Mouse (Mus musculus) heart, adult 18-20 months (tissue): ENCODE measurements around the gene Ism1. TPM values are rescaled to one million over a fixed set of nuclear protein-coding genes. Genes with fewer than 3 reads are reported as not detected.

Source experiments
- DNase-seq, 2 experiments: peaks; one replicate each; pipeline ENCODE4 v3.0.0; 2021 to 2022; ENCODE audit warnings: mixed read lengths in 1 of 2
- long read RNA-seq, 2 experiments: library from polyadenylated mRNA; stranded (forward); transcript quantifications; one replicate each; pipeline ENCODE4 v2.0.0; 2021
- total RNA-seq, 2 experiments: library from RNA; stranded (reverse); gene quantifications; 2 replicates each; pipeline ENCODE4 v1.2.3; 2021

Ism1 gene
- 1 to 10 TPM in 1 of 2 experiments, under 1 TPM in 1; 0.79 to 1.3 TPM for total RNA-seq
- long read RNA-seq, experiment 1, partial matches to known transcripts = 0 of 1 reads
- long read RNA-seq, experiment 1, other reads (novel, unspliced or antisense) = 0 of 1 reads
- long read RNA-seq, experiment 2 = 0 reads

DNA sequence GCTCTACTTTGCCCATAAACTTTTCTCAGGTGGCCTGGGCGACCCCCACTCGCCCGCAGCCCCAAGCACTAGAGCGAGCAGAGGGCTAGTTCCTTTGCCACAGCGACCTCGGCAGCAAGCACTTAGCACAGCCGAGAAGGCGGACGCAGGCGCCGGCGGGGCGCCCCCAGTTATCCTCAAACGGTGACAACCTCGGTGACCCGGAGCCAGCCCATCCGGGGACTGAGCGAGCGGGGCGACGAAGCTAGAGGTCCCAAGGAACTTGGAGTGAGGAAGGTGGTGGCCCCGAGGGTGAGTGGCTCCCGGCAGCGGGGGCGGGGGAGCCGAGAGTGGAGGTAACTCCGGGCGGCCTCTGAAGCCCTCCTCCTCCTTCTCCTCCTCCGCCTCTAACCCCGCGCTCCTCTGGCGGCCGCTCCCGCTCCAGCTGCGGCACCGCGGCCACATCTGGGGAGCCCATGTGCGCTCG, at the start of gene Ism1:
Gene Ism1 (plus strand): TSS at position 370 of the 466 bp plus-strand sequence.
- DNase-seq = peak; percentile 28 to 47

DNA sequence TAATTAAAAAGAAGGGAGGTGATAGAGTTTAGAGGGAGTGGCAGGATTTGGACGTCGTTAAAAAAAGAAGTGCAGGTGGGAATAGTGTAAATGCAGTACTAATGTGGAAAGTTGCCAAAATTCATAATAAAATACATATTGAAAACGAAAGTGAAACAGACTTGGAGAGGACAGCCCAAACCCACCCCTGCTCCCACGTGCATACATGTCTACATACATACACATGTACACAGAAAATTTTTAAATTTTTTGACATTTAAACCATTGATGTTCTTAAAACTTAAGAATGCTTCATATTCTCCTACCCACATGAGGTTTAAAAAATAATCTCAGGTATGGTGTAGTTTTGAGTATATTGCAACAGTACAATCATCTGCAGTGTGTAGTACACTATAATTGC, 49.2 kb upstream of the Ism1 start:
- DNase-seq = no peak

DNA sequence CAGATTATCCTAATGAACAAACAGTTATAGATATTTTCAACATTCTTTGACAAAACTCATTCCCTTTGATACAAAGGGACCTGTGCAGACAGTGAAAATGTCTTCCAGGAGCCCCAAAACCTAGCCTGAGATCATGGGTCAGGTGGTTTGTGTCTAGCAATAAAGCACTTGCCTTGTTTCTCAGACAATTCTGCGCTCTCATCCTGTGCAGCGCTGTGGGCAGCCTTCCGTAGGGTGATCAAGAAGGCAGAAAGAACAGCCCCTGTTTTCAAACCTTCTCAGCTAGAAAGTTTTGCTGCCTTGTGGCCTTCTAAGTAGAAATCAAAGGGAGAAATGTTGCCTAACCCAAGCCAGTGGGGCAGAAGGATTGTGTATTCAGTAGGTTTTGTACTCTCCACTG, 48.3 kb upstream of the Ism1 start:
- no peak for DNase-seq

DNA sequence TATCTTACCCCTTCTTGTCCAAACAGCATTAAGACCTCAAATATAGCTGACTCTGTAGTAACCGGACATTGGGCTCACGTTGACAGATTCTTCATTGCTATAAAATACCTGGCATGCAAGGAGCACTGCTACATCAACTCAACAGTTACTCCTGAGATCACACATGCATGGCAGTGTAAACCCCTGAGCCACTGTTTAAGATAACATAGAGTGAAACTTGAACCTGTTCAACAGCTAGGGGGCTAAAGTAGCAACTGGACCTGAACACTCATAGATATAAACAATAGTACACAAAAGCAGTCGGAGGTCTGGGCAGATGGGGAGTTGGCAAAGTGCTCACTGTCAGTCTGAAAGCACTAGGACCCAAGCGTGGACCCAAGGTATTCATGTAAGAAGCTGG, 43.5 kb upstream of the Ism1 start:
- DNase-seq = no peak

DNA sequence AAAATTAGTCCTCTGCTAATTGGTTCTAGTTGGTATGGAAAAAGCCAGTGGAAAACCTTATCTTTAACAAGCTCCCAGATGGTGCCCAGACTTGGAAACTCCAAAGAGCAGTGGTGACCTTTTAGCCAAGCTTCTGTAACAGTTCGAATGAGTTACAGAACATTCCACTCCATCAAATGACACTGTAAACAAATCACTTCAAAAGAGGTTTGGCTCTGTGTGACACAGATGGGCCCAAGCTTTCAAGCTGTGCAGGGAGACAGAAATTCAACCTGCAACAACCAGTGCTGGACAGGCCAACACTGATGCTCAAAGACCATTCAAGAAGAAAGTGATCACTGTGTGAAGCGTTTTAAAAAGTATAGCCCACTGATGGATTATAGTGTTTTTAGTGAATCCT, 40.1 kb upstream of the Ism1 start:
- DNase-seq = no peak

DNA sequence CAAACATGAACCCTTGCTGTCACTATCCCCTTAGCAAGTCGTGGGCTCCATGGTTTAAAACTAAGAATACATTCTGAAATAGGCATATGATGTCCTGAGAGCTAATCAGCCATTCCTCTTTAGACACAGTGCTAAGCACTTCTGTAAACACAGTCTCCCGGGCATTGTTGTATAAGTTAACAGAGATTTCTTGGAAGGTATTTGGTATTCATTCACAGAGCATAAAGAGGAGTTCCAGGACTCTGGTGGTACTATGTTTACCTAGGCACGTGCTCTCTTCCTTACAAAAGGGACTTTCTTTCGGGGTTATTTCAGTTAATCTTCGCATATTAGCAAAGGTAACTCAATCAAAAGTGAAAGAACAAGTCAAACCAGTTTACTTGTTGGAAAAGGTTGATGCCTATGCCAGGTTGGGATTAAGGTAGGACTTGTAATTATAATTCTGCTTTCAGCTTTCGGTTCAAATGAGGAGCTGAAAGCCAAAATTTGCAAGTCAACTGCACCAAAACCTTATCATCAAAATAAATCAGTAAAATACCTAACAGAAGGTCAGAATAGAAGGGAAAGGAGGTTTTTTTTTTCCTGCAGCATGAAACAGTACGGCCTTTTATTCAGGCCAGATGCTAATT, 36.1 kb upstream of the Ism1 start:
- DNase-seq = no peak

DNA sequence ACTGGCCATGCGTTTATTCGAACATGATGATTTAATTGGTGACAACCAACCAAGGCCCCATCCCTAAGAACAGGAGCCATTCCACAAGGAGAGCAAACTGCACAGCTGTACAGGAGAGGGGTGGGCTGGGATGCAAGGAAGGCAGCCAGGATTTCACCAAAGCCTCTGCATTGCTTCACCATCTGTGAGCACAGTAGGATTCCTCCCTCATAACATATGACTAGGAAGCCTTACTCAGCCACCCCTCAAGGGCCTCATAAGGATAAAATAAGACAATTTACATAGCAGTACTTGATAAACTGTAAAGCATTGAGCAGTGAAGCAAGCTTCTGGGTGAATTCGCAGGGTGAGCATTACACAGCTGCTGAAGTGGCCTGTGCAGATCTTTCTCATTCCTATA, 28.5 kb upstream of the Ism1 start:
- no peak for DNase-seq

DNA sequence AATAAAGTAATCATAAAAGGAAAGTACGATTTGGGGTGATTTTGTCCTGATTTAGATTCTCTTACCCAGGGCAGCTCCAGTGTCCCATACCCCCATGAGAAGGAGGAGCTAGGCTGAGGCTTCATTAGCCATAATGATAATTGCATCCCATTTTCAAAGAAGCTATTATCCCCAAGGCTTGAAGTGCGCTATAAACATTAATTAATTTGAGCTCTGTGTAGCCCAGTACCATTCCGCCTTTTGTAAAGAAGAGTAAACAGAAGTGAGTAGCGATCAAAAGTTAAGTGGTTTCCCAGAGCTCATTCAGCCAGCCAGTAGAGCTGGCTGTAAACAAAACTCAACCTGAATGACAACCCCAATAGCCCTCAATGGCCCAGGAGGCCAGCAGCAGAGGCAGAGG, 21.2 kb upstream of the Ism1 start:
- no peak for DNase-seq

DNA sequence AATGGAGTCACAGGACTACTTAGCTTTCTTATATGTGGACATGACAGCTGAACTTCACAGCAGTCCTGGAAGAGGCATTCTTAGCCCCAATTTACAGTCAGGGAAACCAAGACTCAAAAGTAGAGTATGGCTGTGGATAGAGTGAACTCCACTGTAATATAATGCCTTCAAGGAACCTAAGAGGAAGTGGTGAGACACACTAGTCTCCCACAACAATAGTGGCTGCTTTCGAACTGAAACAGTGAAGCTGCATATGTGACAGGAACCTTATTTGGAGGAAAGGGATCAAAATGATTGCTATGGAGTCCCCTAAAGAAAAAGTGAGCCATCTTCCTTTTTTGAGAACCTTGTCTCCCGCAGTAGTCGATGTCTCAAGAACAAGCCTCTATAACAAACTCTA, 6.1 kb upstream of the Ism1 start:
- no peak for DNase-seq

DNA sequence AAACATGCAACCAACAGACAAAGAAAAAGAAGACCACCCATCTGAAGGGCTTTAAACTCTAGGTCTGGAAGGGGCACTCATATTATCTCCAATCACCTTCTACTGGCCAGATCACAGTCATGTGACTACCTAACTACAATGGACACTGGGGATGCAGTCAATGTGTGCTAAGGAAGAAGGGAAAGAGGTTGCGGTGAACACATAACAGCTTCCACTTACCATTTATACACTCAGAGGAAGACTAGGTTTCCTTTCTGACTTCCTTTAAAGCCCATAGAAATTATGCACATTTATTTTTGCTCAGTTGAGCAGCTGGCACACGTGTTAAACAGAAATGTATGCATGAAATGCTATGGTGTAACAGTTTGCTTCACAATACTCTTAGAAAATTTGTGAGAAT, 5.6 kb upstream of the Ism1 start:
- DNase-seq = no peak

DNA sequence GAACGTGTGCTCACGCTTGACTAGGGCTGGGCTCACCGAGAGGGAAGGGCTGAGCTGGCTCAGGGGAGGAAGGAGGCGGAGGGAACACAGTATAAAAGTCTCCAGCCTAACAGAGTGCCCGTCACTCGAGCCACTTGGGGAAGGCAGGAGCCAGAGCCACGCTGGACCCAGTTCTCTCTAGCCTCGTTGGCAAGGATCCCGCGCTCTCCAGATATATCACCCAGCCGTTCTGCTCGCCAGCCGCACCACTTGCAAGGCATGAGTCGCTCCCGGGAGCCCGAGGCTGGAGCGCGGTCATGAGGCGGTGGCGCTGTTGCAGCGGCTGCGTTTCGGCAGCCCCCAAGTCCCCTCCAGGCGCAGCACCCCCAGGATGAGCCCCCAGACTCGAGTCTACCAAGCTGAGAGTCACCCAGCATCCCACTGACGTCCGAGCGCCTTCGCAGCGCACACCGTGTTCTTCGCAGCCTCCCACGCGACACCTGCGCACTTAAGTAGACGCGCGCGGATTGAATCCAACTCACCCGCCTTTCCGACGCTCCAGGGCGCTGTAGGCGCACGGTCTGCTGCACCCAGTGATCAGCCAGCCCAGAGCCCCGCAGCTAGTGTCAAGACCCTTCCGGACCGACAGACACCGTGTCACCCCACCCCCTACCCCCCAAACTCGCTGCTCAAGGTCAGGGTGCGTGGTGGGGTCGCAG, 764 bp upstream of the Ism1 start:
- peak; percentile 77 to 85 for DNase-seq

DNA sequence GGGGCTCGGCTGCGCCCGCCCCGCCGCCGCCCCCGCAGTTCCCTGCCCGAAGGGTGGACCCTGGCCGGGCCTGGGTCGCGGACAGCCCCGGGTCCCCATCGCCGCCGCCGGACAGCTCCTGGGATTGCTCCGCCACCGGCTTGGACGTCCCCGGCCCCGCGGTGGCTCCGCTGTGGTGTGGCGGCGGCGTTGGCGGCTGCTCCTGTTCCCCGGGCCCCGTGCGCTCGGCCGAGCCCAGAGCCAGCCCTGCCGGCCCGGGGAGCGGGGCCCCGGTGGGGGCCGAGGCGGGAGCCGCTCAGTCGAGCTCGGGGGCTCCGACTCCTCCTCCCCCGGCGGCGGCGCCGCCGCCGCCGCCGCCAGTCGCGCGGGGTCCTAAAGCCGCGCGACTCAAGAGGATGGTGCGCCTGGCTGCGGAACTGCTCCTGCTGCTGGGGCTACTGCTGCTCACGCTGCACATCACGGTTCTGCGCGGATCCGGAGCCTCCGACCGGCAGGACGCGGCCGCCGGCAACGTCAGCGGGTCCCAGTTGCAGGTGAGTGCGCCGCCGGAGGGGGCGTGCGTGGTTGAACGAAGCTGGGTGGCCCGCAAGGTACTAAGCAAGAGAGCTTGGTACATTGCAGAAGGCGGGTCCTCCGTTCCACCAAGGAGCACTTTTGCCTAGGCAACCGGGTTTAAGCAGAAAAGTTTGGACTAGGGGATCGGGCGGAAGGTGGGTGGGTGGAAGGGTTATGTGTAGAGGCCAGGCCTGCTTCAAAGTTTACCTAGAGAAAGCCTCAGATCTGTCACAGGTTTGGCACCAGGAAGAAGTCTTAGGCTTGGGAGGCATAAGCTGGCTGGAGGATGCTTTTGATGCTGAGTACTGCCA, 530 bp downstream of the Ism1 start:
- peak; percentile 14 to 35 for DNase-seq

DNA sequence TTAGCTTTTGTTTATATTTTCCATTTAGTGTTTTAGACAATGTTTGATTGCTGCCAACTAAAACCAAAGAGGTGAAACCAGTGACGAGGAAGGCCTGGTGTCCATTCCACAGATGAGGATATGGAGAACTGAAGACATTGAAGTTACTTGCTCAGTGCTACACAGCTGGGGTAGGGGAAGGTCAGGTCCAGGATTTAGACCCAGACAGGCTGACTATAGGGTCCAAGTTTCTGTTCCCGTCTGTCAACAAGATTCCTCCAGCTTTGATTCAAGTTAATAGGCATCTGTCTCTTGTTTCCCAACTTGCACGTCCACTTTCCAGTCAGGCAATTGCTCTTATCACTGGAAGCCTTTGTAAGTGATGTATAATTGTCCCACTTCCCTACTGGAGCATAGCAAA, 4.6 kb downstream of the Ism1 start:
- no peak for DNase-seq

DNA sequence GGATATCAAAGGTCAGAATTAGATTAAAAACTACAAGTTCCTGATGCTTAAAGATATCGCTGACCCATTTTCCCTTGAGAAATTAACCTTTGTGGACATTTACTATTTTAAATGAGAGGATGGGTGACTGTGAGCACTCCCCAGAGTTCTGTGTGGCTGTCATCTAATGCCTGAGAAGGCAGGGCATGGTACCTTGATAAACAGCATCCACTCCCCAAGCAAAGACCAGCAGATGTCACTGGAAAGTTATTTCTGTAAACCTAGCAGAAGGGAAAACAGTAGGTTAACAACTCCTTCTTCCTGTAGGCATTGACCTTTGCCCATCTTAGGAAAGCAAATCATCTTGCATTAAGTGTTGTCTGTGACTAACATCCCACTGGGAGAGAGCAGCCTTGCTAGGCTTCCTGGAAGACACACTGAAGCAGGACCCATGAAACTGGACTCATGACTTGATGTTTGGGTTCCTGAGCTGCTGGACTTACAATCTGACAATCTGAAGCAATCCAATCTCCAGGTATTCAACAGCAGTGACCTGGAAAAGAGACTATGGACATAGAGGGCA, 11.5 kb downstream of the Ism1 start:
- DNase-seq = no peak

DNA sequence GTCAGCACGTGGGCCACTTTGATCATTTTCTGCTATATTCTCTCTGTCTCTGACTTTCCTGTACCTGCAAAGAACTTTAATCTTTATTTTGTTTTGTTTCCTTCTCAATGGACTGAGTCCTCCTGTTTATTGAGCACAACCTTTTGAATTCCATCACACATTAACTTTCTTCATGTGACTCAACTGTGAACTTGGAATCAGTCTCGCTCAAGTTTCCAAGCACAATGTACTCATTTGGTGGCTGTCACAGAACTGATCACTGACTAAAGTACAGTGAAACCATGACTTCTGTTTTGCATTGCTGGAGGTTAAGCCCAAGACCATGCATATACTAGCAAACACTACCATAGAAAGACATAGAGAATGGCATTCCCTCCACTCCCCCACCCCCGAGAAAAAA, 15.5 kb downstream of the Ism1 start:
- DNase-seq = no peak

DNA sequence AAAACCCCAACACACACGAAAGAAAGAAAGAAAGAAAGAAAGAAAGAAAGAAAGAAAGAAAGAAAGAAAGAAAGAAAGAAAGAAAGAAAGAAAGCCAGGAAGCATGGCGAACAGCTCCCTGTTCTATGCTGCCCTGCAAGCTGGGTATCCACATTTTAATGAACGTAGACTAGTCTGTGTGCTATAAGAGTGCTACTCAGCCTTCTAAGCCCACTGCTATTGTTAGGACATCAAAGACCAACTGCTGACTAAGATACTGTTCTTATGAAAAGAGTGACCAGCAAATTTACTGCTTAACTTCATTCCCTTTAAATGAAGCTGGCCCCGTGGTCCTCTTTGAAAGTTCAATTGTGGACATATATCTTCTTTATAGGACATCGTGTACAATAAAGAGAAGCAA, 16.7 kb downstream of the Ism1 start:
- DNase-seq = no peak

DNA sequence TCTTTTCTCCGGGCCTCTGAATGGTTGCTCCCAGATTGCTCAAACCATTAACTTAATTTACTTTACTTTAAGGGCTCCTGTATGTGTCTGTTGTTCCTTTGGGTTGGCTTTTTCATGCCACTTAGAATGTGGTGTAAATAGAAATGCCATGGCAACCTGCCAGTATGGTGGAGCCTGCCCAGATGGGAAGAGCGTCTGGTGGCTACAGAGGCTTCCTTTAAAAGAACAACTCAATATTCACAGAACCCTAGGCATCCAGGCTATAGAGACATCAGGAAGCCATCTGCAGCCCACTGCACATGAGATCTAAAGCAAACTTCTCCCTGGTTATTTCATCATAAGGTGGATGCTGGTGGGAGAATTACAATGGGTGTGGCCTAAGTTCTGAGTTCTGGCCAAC, 18.6 kb downstream of the Ism1 start:
- peak in 1 of 2 experiments; percentile 6 for DNase-seq

DNA sequence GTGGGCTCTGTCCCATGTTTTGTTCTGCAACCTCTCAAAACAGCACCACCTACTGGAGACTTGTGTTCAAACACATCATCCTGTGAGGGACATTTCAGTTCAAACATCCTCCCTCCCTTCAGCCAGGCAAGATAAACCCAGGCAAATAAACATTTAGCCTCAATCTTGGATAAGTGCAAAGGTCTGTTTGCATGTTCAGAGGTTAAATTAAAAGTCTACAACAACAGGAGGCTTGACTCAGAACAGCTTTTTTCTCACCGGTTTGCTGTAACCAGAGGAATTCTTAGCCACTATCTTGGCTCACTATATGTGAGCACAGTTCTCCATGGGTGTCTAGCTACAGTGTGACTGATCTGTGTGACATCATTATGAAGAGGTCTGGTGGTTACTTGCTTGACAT, 22.6 kb downstream of the Ism1 start:
- DNase-seq = no peak

DNA sequence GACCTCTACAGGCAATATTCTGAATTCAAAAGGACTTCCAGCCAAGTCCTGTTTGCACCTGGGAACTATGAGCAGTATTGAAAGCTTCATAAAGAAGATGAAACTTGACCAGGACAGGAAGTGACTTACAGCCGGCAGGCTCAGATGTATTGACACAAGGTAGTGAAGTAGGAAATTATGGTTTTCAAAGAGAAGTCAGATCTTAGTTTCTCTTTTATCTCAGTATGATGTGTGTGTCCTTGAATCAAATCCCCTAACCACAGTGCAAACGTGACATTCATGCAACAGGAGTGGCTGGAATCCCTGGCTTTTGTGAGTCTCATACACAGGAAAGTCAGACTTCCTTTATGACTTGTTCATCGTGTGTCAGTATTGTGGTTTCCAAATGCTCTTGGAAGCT, 27.0 kb downstream of the Ism1 start:
- no peak for DNase-seq

DNA sequence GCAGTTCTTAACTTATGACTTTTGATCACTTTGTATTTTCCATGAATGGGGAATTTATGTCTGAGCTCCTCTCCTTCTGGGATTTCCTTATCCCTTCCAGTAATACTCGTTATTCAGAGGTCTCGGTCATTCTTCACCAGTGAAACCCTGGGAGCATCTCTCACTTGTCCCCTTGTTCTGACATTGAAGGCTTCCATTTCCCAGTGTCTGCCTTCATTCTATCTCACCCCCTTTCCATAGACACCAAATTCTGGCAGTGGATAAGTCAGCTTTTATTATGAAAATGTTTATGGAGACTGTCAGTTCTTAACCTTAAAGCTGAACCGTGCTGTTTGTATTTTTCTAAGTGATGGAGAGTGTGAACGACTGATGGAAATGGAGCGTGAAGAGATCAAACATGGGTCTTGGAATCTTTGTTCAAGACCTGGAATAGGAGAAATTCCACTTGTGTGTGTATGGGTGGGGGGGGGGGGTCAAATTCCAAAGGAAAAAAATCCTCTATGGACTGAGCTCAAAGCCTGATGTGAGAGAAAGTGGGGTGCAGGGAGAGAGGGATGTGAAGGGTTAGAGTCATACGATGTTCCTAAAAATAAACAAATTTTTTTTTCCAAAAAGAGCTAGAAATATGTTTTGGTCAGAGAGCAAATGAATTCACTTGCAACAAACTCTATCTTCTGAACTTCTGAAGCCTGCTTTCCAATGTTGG, 30.4 kb downstream of the Ism1 start:
- DNase-seq = no peak

DNA sequence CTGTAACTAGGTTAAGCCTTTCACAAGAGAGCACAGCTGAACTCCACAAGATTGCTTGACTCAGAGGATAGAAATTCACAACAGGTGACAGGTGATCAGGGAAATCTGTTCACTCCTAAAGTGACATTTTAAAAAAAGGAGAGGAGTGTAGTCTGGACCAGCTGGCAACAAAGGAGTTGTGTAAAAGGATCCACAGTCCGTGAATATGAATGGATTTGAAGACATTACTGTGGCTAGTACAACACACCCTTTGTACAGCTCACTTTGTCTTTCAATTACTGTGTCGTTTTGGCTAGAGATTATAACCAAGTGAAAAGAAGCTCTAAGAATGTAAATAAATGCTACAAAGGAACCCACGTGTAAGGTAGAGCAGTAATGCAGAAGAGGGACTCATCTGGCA, 33.7 kb downstream of the Ism1 start:
- no peak for DNase-seq

DNA sequence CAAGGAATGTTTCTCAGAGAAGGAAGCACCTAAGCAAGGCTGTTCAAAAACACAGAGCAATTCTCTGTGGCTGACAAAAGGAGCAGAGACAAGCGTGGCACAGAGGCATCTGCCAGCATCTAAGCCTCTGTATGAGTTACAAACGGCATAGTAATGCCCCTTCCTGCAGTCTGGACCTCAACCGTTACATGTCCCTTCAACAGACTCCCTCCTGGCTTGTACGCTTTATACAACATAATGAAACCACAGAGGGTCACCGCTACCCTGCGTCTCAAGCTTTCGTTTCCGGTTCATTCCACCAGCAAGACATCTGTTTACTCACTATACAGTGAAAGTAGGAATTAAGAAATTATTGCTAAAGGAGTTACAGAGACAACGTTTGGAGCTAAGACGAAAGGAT, 34.1 kb downstream of the Ism1 start:
- no peak for DNase-seq
